Mouse (Mus musculus) yolk sac, embryonic 10.5 days (tissue): ENCODE measurements at regions not wholly inside any gene's neighbourhood (a gene's known extent, or its start where the extent isn't known, plus 50 kb on each side); places are given as distances from the start of the nearest gene placed in this dataset.

Experiments used
- DNase-seq: peaks from one replicate; pipeline ENCODE4 v3.0.0-alpha.2; 2017; ENCODE audit warnings: low spot score

DNA sequence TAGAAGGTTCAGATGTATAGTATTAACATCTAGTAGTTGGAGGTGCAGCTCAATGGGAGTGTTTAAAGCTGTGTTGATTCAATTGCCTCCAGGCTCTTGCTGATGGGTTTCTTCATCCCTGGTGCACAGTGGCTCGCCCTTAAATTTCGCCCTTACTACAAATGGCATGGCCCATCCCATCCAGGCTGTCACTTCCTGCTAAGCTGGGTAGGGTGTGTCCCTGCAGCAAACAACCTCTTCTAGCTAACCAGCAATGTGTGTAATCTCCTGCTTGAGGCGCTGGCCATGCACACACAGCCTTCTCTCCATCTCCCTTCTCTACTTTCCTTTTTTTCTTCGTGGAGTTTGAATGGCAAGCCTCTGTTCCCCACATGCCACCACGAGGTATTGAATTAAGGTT lies 238.1 kb upstream of the Id2 start:
- DNase-seq = no peak

GRCm38 (mm10) chr12:25332384-25333035 lies 235.6 kb upstream of the Id2 start:
- DNase-seq = no peak

DNA sequence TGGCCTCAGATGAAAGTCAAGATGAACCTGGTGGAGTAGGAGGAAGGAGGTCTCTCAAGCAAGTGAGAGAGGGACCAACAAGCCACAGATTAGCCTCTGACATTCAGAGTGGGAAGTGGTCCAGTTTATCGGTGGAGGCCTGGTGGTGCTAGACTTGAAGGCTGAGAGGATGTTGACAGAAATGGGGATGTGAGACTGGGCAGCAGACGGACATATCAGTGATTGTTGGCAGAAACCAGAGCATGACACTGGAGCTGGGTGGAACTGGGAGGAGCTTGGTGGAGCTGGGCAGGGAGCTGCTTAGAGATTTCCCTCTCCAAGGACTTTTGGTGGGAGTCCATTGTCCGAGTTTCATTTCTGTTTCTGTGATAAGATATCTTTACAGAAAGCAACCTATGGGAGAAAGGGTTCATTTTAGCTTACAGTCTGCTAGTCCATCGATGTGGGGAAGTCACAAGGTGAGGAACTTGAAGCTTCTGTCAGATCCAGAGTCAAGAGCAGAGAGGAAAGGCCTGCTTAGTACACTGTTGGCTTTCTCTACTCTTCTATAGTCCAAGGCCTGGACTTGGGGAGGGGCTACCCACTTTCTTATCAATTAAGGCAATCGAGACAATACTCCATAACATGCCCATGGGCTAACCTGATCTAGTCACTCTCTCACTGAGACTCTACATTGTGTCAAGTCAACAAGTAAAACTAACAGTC lies 233.2 kb upstream of the Id2 start:
- no peak for DNase-seq

DNA sequence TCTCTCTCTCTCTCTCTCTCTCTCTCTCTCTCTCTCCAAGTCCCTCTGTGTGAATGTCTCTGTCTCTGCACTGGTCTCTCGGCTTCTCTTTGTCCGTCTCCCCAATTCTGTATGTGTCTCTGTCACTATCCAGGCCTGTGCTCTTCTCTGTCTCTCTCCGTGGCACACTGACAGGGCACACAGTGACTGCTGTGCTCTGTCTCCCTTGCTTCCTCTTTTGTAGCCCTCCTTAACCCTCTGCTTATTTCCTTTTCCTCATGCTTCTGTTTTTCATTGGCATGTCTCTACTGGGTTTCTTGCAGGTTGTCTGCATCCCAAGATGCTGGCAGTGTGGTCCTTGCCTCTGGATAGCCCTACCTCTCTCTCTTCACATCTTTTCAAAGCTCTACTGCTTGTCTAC lies 229.0 kb upstream of the Id2 start:
- DNase-seq = no peak

DNA sequence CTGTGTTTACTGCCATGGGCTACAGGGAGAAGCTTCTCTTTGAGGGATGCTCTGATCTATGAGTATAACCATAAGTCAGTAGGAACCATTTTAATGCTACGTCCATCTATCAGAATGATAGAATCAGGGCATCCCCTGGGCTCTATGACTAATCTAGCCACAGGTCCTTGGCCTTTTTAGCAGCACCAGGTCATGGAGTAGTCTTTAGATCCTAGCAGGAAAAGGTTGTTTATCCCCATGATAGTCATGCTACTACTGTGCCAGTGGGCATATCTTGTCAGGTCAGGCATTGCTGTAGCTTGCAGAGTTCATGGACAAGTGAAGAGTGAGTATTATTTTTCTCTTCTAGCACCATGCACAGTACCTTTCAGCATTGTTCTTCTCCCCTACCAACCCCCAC lies 226.2 kb upstream of the Id2 start:
- DNase-seq = no peak

GRCm38 (mm10) chr12:25320262-25320767 lies 223.4 kb upstream of the Id2 start:
- DNase-seq = no peak

GRCm38 (mm10) chr12:25319846-25320245 lies 222.9 kb upstream of the Id2 start:
- no peak for DNase-seq

DNA sequence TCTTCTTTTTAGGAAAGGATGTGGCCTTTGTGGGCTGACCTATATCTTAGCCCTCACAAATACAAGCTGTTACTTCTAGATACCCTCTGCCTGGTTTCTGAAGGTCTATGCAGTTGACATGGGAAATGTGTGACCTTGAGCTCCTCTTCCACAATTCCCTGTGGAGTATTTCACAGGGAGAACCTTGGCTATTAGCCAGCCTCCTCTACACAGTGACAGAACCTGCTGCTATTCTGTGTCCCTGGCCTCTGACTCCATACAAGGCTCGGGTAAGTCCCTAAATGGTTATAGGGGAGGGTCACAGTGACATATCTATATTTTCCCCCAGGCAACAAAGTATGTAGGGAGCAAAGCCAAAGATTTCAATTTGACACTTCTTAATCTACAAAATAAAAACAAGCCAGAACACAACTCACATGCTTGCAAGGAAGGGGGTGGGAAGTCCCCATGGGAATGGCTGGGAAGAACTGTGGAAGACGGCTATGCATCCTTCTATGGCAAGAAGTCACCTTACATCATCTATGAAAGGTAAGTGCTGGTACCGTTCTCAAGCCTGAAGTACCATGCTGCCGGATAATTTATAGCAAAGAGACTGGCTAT lies 221.2 kb upstream of the Id2 start:
- no peak for DNase-seq

DNA sequence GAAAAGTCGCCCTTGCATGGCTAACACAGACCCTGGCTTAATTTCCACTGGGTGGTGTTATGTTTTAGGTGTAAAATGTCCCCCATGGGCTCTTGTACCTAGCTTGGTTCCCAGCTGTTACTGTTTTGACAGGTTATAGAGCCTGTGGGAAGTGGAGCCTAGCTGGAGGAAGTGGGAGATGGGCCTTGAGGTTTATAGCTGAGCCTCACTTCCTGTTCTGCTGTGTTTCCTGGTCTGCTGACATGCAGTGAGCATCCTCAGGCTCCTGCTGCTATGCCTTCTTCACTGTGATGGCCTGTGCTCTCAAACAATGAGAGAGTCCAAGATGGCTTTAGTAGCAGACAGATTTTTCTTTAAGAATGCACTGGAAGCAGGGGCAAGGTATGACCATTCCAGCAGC lies 219.0 kb upstream of the Id2 start:
- no peak for DNase-seq

DNA sequence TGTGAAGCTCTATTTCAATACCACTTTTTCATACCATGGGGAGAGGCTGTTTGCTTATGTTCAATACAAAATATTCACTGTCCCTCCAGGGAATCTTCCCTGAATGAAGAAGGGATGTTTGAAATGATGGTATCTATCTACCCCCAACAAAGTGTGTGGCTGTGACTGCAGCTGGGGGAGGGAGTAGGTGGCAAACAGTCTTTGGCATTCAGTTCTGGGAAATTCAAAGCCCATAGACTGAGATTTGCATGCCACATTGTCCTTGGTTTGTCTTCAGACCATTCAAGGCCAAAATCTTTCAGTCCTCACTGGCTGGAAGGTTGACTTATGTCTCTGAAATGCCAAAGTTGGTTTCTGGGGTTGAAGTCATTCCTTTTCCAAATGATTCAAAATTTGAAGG lies 216.3 kb upstream of the Id2 start:
- DNase-seq = no peak

GRCm38 (mm10) chr12:25312390-25312789 lies 215.4 kb upstream of the Id2 start:
- DNase-seq = no peak

DNA sequence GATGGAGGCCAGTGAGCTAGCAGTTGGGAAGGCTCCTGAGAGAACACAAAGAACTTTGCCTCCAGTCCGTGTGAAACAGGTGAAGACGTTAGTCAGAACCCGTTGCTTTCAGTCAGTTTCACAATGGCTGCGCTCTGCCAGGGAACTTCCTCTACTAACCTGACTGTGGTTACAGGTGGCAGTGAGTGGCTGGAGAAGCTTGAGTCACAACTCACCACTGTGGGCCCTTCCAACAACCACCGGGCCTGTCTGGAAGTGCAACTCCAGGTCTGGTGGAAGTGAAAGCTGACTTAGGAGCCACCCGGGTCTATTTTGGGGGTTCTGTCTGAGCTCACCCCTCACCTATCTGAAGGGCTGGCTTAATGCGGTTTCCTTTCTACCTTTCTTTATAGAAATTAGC lies 214.8 kb upstream of the Id2 start:
- no peak for DNase-seq

GRCm38 (mm10) chr12:25310293-25310946 lies 213.5 kb upstream of the Id2 start:
- no peak for DNase-seq

DNA sequence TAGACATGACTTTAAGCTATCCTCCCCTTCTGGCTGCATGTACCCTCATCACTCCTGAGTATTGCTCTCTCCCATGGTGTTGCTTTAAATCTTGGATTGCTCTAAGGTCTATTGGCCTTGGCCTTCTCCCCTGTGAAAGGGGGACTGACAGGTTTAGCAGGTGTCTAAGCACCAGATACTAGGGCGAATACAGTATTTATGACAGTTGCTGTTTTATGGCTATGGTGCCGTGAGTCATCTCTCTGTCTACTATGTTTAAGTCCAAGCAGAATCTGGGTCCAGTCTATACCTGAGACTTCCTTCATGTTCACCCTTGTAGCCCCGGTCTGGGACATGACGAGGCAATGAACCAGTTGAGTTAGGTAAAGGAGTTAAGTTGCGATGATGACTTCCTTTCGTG lies 212.3 kb upstream of the Id2 start:
- DNase-seq = no peak

DNA sequence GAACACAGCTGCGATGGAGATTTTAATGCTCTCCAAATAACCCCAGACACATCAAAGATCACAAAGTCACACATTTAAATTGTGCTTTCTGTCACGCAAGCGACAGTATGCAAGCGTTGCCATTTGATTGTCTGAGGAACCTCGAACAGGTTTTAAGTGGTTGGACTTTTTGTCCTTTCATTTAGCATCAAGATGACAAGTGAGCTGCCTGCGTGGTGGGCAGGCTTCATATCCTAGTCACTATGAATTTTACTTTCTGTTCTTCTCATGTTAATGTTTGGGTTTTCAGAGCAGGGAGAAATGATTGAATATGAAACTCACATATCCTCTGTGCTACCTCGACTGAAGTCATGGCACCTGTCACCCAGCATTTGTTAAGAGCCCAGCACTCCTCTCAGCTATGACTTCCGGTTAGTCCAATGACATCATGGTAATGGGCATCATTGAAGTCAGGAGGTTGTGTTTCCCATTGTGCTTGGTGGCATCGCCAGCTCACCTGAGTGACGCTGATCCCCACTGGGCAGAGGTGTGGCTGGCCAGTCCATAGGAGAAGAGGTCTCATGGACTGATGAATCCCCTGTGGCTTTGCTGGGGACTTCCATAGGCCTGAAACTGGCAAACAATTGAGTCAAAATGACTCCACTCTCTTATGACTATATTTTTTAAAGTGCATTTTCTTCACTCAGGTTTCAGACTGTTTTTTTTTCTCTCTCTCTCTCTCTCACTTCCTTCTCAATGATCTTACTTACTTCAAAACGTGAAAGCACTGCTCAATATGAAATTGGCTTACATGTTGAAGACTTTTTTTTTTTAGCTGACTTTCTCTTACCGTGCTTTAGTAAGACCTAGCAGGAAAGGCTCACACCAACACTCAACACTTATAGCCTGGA lies 209.1 kb upstream of the Id2 start:
- DNase-seq = no peak

DNA sequence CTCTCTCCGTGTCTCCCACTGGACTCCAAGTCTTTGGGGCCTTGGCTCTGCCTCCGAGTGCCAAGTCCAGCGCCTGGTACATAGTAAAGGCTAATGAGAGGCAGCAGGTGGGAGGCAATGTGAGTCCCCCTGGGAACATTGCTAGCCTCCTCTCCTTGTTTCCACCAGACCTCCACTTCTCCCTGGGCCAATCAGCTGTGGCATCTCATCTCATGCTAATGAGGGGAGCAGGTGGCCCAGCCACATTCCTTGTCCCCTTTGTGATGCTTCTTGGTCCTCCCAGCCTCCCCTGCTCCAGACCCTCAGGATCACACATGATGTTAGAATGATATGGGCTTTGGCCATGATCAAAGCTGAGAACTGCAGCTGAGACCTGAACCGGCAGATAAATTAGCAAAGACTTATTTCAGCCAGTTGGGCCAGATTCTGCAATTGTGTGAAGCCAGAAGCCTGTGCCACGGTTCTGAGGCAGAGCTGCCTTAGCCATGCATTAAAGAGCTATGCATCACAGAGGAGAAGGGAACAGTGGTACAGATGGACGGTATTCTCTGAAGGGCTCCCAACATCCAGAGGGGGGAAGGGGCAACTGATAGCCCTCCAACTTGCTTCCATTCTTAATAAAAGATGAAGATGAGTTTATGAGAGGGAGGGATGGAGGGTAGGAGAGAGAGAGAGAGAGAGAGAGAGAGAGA lies 208.0 kb upstream of the Id2 start:
- DNase-seq = no peak

DNA sequence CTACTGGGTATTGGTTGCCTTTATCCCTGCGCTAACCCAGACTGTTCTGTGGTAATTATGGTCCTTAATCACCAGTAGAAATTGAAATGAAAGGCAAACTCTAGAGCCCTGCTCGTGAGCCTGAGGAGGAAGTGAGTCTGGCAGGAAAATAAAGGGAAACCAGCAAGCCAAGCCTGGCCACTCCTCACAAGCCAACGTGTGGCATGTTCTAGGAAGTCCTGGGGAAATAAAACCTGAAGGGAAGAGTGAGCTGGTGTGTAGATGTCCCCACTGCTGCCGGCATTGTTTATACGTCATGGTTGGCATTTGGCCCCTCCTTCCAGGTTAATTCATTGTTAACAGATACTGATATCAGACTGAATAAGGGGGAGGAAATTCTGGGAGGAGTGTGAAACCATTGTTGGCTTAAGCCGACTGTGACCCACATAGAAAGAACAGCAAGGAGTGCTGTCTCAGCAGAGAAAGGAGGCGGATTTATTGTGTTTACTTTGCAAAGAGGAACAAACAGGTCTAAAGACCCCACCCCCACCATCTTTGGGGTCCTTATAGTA lies 206.6 kb upstream of the Id2 start:
- no peak for DNase-seq

DNA sequence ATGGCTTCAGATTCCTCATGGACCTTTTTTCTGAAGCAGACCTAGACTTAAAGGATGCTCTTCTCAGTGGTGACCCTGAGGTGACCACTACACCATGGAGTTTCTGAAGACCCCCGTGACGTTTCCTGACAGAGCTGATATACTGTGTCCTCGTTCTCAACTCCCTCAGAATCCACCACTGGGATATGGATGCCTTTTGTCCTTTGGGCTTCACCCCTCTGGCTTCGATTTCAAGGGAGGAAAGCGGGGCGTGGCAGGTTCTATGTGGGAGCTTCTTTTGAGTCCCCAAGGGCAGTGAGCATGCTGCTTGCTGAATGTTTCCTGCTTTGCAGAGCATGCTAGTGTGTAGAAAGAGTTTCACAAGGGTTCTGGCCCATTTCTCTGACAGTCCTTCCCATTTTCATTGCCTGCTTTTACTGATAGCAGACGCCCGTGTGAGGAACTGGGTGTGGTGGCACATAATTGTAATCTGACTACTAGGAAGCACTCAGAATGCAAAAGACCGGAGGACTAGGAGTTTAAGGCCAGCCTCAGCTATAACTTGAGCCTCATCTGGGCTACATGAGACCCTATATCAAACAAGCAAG lies 204.0 kb upstream of the Id2 start:
- no peak for DNase-seq

- DNase-seq = no peak
Observed at GRCm38 (mm10) chr12:25299603-25300471, 202.9 kb upstream of the Id2 start.

DNA sequence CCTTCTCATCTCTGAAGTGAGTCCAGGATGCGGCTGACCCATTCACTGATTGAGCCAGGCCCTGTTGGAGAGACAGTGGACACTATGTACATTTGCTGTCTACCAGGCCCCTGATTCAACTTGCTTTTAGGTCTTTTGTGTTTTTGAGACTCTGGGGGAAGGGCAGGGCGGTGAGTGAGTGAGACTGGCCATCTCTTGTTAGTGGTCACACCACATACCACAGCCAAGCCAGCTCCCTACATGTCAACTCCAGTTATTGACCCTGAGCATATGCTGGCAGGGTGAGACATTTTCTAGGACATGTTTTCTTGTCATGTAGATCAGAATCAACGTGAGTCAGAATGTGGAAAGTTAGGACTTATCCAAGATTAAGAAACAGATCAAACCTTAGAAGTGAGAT lies 201.8 kb upstream of the Id2 start:
- DNase-seq = no peak
